Mouse (Mus musculus): ENCODE results near the gene Htr2a.

The Htr2a gene

GRCm38 (mm10) chr14:74696766-74697165 lies 56.1 kb downstream of the Htr2a start:
- DNase-seq (ENCODE audit: inconsistent ontology term), result no peak

- no peak for DNase-seq (ENCODE audit: inconsistent ontology term)
These were observed 56.8 kb downstream of the Htr2a start for GRCm38 (mm10) chr14:74697432-74697831.

- no peak for DNase-seq (ENCODE audit: inconsistent ontology term)
These were observed 58.6 kb downstream of the Htr2a start for GRCm38 (mm10) chr14:74699241-74699640.

- no peak for DNase-seq (ENCODE audit: inconsistent ontology term)
These were observed 63.3 kb downstream of the Htr2a start for GRCm38 (mm10) chr14:74703930-74704329.

- DNase-seq (ENCODE audit: inconsistent ontology term), result peak; percentile 37
These were observed 68.4 kb downstream of the Htr2a start for GRCm38 (mm10) chr14:74709054-74709453.

- no peak for DNase-seq (ENCODE audit: inconsistent ontology term)
These were observed 82.9 kb downstream of the Htr2a start for GRCm38 (mm10) chr14:74723541-74723940.

GRCm38 (mm10) chr14:74731221-74732078 lies 90.8 kb downstream of the Htr2a start:
- no peak for DNase-seq (ENCODE audit: inconsistent ontology term)

GRCm38 (mm10) chr14:74732079-74732783 lies 91.6 kb downstream of the Htr2a start, which contains the start of gene Esd:
Esd (plus strand) TSS chr14:74732297.
- peak; percentile 98 for DNase-seq (ENCODE audit: inconsistent ontology term)

GRCm38 (mm10) chr14:74733397-74733796 lies 92.8 kb downstream of the Htr2a start:
- peak; percentile 56 for DNase-seq (ENCODE audit: inconsistent ontology term)

- no peak for DNase-seq (ENCODE audit: inconsistent ontology term)
These were observed 94.8 kb downstream of the Htr2a start for GRCm38 (mm10) chr14:74735471-74735870.

GRCm38 (mm10) chr14:74736850-74737249 lies 96.2 kb downstream of the Htr2a start:
- peak; percentile 27 for DNase-seq (ENCODE audit: inconsistent ontology term)
